Mouse (Mus musculus) C2C12 (cell line): ENCODE results near the gene Apaf1. TPM values are rescaled to one million over a fixed set of nuclear protein-coding genes. Genes with fewer than 3 reads are reported as not detected.

ENCODE experiments used
- H3K27me3 ChIP-seq: one replicate; pipeline ENCODE4 v1.6.1; 2011; ENCODE audit not compliant: control insufficient read depth, insufficient read depth, insufficient read length
- H3K36me3 ChIP-seq: one replicate; pipeline ENCODE4 v1.6.1; 2011; ENCODE audit not compliant: control insufficient read depth, insufficient read depth
- H3K4me3 ChIP-seq: one replicate; pipeline ENCODE4 v1.5.1; 2011; ENCODE audit warnings: mild to moderate bottlenecking, control low read depth; ENCODE audit not compliant: poor library complexity, insufficient read depth, severe bottlenecking
- H3K79me2 ChIP-seq: one replicate; pipeline ENCODE4 v1.6.1; 2011; ENCODE audit not compliant: control insufficient read depth, insufficient read depth
- H3K79me3 ChIP-seq: one replicate; pipeline ENCODE4 v1.6.1; 2011; ENCODE audit warnings: low read depth, control low read depth
- H3ac ChIP-seq: one replicate; pipeline ENCODE3; 2011; ENCODE audit warnings: low read depth; ENCODE audit not compliant: control insufficient read depth, insufficient read length
- CEBPB ChIP-seq: IDR thresholded peaks from one replicate; pipeline ENCODE4 v1.6.1; 2011; ENCODE audit warnings: low read depth, mild to moderate bottlenecking, control low read depth, moderate library complexity
- CTCF ChIP-seq: IDR thresholded peaks from one replicate; pipeline ENCODE4 v1.5.1; 2011; ENCODE audit not compliant: control insufficient read depth, insufficient read depth, insufficient read length
- FOSL1 ChIP-seq: IDR thresholded peaks from one replicate; pipeline ENCODE4 v1.8.0; 2011; ENCODE audit warnings: mild to moderate bottlenecking, low read length; ENCODE audit not compliant: poor library complexity, insufficient read depth, severe bottlenecking
- MAX ChIP-seq: IDR thresholded peaks from one replicate; pipeline ENCODE4 v1.6.1; 2011; ENCODE audit warnings: mild to moderate bottlenecking, control low read depth
- MYOD1 ChIP-seq: IDR thresholded peaks from one replicate; pipeline ENCODE4 v1.6.1; 2011; ENCODE audit warnings: low read depth; ENCODE audit not compliant: control insufficient read depth, insufficient read length
- MYOG ChIP-seq: IDR thresholded peaks from one replicate; pipeline ENCODE4 v1.6.1; 2011; ENCODE audit not compliant: control insufficient read depth, insufficient read length; ENCODE audit errors: extremely low read depth
- USF1 ChIP-seq: IDR thresholded peaks from one replicate; pipeline ENCODE4 v1.6.1; 2011; ENCODE audit warnings: low read depth, mild to moderate bottlenecking, control low read depth, moderate library complexity
- polyA plus RNA-seq: library from polyadenylated mRNA; unstranded; fragments of >200 nt; fragmentation: generic; extraction: Trizol; gene quantifications from one replicate; pipeline ENCODE4 v1.2.1, GENCODE M21; 2012; ENCODE audit warnings: missing spikeins

The Apaf1 gene
- polyA plus RNA-seq, 1 experiment: 5.9 TPM

DNA sequence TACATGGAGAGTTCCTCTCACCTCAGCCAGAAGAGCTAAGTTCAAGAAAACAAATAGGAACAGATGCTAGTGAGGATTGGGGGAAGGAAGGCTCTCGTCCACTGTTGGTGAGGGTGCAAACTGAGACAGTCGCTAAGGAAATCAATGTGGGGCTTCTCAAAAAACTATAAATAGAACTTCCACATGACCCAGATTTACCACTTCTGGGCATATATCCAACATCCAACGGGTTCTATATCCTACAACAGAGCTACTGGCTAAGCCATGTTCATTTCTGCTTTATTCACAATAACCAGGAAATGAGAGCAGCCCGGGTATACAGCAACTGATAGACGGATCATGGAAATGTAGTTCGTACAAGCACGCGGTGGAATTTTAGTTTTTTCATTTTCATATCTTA is 99.5 kb downstream of the Apaf1 start:
- no peaks in the 10 kb centered on the region for H3K79me3 ChIP-seq
- H3K27me3 ChIP-seq: no peaks in the 10 kb centered on the region
- no peak for TF ChIP-seq MYOG
- no peak for TF ChIP-seq FOSL1
- no peak overlapping the region for H3ac ChIP-seq
- no peaks in the 10 kb centered on the region for H3K36me3 ChIP-seq
- H3K4me3 ChIP-seq: no peak overlapping the region
- no peaks in the 10 kb centered on the region for H3K79me2 ChIP-seq

DNA sequence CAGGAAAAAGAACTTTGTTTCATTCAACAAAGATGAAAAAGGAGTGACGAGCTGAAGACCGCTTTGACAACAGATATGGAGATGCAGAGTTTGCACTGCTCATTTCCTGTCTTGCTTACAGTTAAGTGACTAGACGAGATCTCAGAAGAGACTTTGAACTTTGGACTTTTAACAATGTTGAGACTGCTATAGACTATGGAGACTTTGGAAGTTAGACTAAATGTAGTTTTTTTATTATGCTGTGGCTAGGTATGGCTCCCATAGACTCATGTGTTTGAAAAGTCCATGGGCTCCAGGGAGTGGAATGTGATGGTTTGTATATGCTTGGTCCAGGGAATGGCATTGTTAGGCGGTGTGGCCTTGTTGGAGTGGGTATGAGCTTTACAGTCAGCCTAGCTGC is 100.8 kb downstream of the Apaf1 start:
- Histone ChIP-seq H3K79me3 (no peaks in the 10 kb centered on the region), H3K36me3 (no peaks in the 10 kb centered on the region), H3ac (no peak overlapping the region), H3K79me2 (no peaks in the 10 kb centered on the region), H3K27me3 (no peaks in the 10 kb centered on the region), H3K4me3 (no peak overlapping the region)
- TF ChIP-seq CTCF: no peak
- no peak for TF ChIP-seq USF1
- TF ChIP-seq MAX: no peak
- no peak for TF ChIP-seq CEBPB
- TF ChIP-seq FOSL1: no peak
- TF ChIP-seq MYOG: no peak
- TF ChIP-seq MYOD1: no peak

DNA sequence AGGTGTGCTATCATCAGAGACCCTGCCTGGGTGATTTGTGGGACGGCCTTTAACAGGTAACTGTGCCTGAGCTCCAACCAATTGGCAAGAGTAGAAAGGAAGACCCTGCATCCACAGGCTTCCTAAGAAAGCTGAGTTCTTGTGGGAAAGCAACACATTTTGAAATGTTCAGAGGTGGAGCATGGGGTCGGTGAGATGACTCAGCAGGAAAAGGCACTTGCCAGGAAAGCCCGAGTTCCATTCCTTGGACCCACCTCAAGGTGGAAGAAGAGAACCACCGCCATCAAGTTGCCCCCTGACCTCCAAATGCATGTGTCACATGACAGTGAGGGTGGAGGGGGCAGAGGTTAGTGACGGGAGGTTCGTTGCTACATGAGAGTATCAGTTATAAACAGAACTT is 108.1 kb downstream of the Apaf1 start:
- H3K27me3 ChIP-seq: no peaks in the 10 kb centered on the region
- no peaks in the 10 kb centered on the region for H3K79me2 ChIP-seq

DNA sequence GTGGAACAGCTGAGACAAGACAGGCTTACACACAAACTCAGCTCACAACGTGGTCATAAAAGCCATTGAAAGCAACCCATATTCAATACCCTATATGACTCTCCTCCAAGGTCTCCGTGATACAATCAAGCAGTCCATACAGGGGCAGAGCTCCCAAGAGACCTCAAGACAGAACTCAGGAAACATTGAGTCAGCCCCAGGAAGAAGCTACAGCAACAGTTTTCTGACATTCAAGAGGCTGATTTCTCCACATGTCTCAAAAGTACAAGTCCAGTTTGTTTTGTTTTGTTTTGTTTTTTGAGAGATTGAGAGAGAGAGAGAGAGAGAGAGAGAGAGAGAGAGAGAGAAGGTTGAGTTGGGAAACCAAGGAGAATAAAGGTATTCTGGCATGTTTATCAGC is 108.5 kb downstream of the Apaf1 start:
- no peaks in the 10 kb centered on the region for H3K79me2 ChIP-seq
- H3ac ChIP-seq: no peak overlapping the region
- TF ChIP-seq USF1: no peak
- no peaks in the 10 kb centered on the region for H3K27me3 ChIP-seq
- no peaks in the 10 kb centered on the region for H3K36me3 ChIP-seq
- no peak overlapping the region for H3K4me3 ChIP-seq
- H3K79me3 ChIP-seq: no peaks in the 10 kb centered on the region

More for the DNA sequence above, 108.1 kb downstream of the Apaf1 start:
- no peak overlapping the region for H3K4me3 ChIP-seq
- no peak overlapping the region for H3ac ChIP-seq
- TF ChIP-seq CTCF: no peak
- TF ChIP-seq MYOG: no peak
- TF ChIP-seq FOSL1: no peak
- no peak for TF ChIP-seq MAX
- no peak for TF ChIP-seq USF1
- no peak for TF ChIP-seq CEBPB
- TF ChIP-seq MYOD1: no peak
- H3K79me3 ChIP-seq: no peaks in the 10 kb centered on the region
- no peaks in the 10 kb centered on the region for H3K36me3 ChIP-seq

DNA sequence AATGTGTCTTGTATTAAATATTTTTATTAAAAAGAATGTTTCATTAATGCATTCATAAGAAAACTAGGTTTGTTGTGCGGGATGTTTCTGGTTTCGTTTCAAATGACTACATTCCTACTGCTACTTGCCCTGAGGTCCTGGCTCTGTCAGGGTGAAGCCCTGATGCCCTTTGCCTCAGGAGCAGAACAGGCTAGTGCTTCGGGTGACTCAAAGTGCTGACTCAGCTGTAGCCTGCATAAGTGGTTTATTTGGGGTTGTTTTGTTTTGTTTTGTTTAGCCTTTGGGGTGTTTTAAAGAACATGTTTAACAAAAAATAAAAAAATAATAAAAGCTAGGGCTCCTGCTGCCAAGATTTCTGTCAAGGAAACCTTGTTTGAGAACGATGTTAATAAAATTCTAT is 112.0 kb downstream of the Apaf1 start:
- TF ChIP-seq CEBPB (no peak), CTCF (no peak), USF1 (no peak), MYOD1 (no peak)
- H3ac ChIP-seq: no peak overlapping the region
- H3K79me3 ChIP-seq: no peaks in the 10 kb centered on the region
- H3K27me3 ChIP-seq: no peaks in the 10 kb centered on the region
- H3K79me2 ChIP-seq: no peaks in the 10 kb centered on the region
- no peak overlapping the region for H3K4me3 ChIP-seq
- H3K36me3 ChIP-seq: no peaks in the 10 kb centered on the region

DNA sequence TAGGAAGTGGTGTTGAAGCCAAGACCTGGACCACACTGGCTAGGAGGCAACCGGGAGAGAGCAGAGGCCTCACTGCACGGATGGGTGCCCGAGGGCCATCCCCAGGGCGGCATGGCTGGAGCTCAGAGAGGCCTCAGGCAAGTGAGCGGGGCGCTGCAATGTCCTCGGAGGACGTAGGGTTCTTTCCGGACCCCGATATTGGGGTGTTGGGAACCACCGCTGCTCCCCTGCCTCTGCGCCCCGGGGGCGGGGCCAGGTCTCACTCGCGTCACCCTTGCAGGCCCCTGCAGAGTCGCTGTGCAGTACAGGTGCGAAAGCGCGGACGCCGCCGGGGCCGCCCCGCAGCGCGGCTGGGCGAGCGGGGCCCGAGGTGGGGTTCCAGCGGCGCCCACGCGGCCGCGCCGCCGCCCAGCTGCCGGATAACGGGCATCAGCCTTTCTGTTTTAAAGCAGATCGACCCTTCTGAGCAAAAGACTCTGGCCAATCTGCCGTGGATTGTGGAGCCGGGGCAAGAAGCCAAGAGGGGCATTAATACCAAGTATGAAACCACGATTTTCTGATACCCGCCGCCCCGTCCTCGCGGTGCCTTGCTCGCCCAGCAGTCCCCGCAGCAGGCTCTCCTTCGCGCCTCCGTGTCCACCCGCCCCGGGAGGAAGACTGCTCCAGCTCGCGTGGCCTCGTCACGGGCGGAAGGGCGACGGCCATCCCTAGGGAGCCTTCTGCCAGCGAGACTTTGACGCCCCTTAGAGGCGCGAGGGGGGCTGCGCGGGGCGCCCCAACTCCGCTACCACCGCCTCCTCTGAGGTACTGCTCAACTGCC is 113.0 kb downstream of the Apaf1 start:
- Histone ChIP-seq H3K4me3 (peak overlapping the region; percentile 2), H3ac (no peak overlapping the region), H3K27me3 (no peaks in the 10 kb centered on the region), H3K79me3 (no peaks in the 10 kb centered on the region), H3K79me2 (no peaks in the 10 kb centered on the region), H3K36me3 (no peaks in the 10 kb centered on the region)
- TF ChIP-seq USF1: no peak
- TF ChIP-seq MAX: no peak
- no peak for TF ChIP-seq FOSL1
- TF ChIP-seq CTCF: no peak
- no peak for TF ChIP-seq MYOD1
- TF ChIP-seq CEBPB: no peak
- TF ChIP-seq MYOG: no peak
